In genomic region chr2:158121645-158122326, GRCm38 (mm10) we compare ENCODE assay signal across 8 mouse cellular contexts. TPM values are rescaled to one million over a fixed set of nuclear protein-coding genes. Genes with fewer than 3 reads are reported as not detected.
DNase-seq lines count a peak whose midpoint lies in the region; ATAC-seq and TF ChIP-seq lines count a peak whose summit lies in the region.

No protein-coding gene starts in this region.

- no peaks in the 10 kb centered on the region for H3K27me3 ChIP-seq in heart, postnatal 0 days (ENCODE audit: control insufficient read depth, insufficient read depth, low read length)
- no peaks in the 10 kb centered on the region for H3K27me3 ChIP-seq in liver, adult 2 months (ENCODE audit: control insufficient read depth, insufficient read depth, low read length)
- H3K27me3 ChIP-seq in stomach, embryonic 15.5 days (replicated peaks): no peaks in the 10 kb centered on the region

- no peak for TF ChIP-seq CTCF in heart, postnatal 0 days (IDR thresholded peaks at IDR 0.05; ENCODE audit: low read depth)
- no peak for TF ChIP-seq CTCF in liver, adult 2 months (IDR thresholded peaks at IDR 0.05; ENCODE audit: low read depth, low read length)

- ATAC-seq in heart, postnatal 0 days (ENCODE audit: insufficient read depth, low read depth): peak; percentile 9; the same call in 1 of the 2 replicates
- peak; percentile 11 for ATAC-seq in stomach, embryonic 15.5 days (ENCODE audit: insufficient read depth, low FRiP score, low read depth)

- no peaks in the 10 kb centered on the region for H3K9me3 ChIP-seq in heart, postnatal 0 days (replicated peaks; ENCODE audit: control insufficient read depth, low read length)
- no peaks in the 10 kb centered on the region for H3K9me3 ChIP-seq in stomach, embryonic 15.5 days

- peak overlapping the region; percentile 93 for H3K27ac ChIP-seq in heart, postnatal 0 days (ENCODE audit: low read depth)
- H3K27ac ChIP-seq in liver, adult 2 months (replicated peaks; ENCODE audit: insufficient read depth, low read depth, low read length): peak overlapping the region; percentile 82
- peak overlapping the region; percentile 18; the same call in 1 of the 2 replicates for H3K27ac ChIP-seq in stomach, embryonic 15.5 days

- no peak overlapping the region for H3K4me2 ChIP-seq in heart, postnatal 0 days (ENCODE audit: low read depth, low read length)
- no peak overlapping the region for H3K4me2 ChIP-seq in stomach, embryonic 15.5 days

- 20% methylated on average over 12 of the region's 12 CpGs for WGBS in heart, postnatal 0 days
- WGBS in liver, adult 2 months: 4% methylated on average over 11 of the region's 12 CpGs
- WGBS in stomach, embryonic 15.5 days: 45% methylated on average over 10 of the region's 12 CpGs

- no peak; the same call in 1 of the 2 replicates for TF ChIP-seq EP300 in heart, postnatal 0 days (IDR thresholded peaks at IDR 0.05; ENCODE audit: low read depth)

- H3K79me2 ChIP-seq in liver, adult 2 months (ENCODE audit: control insufficient read depth, insufficient read depth, low read length): no peaks in the 10 kb centered on the region

- H3K9ac ChIP-seq in heart, postnatal 0 days (replicated peaks; ENCODE audit: low read depth, low read length): no peak overlapping the region
- H3K9ac ChIP-seq in liver, adult 2 months (ENCODE audit: low read depth, low read length): peak overlapping the region; percentile 23; the same call in 1 of the 2 replicates
- H3K9ac ChIP-seq in stomach, embryonic 15.5 days: no peak overlapping the region

- H3K4me1 ChIP-seq in heart, postnatal 0 days (ENCODE audit: control insufficient read depth, insufficient read depth): peaks cover 28% of the 10 kb centered on the region
- peaks cover 19% of the 10 kb centered on the region for H3K4me1 ChIP-seq in liver, adult 2 months (ENCODE audit: control insufficient read depth, insufficient read depth, low read length)
- peaks cover 15% of the 10 kb centered on the region for H3K4me1 ChIP-seq in stomach, embryonic 15.5 days

- no peak overlapping the region for H3K4me3 ChIP-seq in heart, postnatal 0 days (ENCODE audit: low read depth, low read length)
- no peak overlapping the region for H3K4me3 ChIP-seq in liver, adult 2 months (ENCODE audit: insufficient read depth, low read depth, low read length)
- H3K4me3 ChIP-seq in stomach, embryonic 15.5 days (replicated peaks): no peak overlapping the region

- peaks cover 77% of the 10 kb centered on the region for H3K36me3 ChIP-seq in heart, postnatal 0 days (replicated peaks; ENCODE audit: control insufficient read depth, insufficient read depth, low read length)
- peaks cover 16% of the 10 kb centered on the region for H3K36me3 ChIP-seq in liver, adult 2 months (ENCODE audit: control insufficient read depth, insufficient read depth, low read length)
- H3K36me3 ChIP-seq in stomach, embryonic 15.5 days: peaks cover 8% of the 10 kb centered on the region; the same call in 1 of the 2 replicates

- peak; percentile 42 for DNase-seq in right cerebral cortex, postnatal 14 days
- DNase-seq in right cerebral cortex, adult 2 months (ENCODE audit: low spot score in 2 of 2): no peak
- peak; percentile 73 to 83 for DNase-seq in cerebellum, postnatal 25 days
- no peak for DNase-seq in heart, postnatal 0 days (ENCODE audit: low spot score)
- peak; percentile 88 for DNase-seq in liver, adult 2 months (ENCODE audit: extremely low read depth, low read depth, low spot score)
- no peak for DNase-seq in spleen, adult 18-20 months
- no peak for DNase-seq in natural killer cell, adult 2 months (ENCODE audit: low spot score in 2 of 2)

- TF ChIP-seq POLR2A in liver, adult 2 months (IDR thresholded peaks at IDR 0.05; ENCODE audit: extremely low read depth, insufficient read depth, low read length): no peak

RNA-seq across cellular contexts. Expression of gene Tgm2, which starts 24.4 kb away (rescaled TPM):
- 445 and 622 TPM in 2 replicates for total RNA-seq in heart, postnatal 0 days (2014; rRNA removed; ENCODE audit: low replicate concordance)
- polyA plus RNA-seq in heart, postnatal 0 days (2015; fragmentation: Nextera tagmentation; extraction: Ambion mirVana): 136 and 155 TPM in 2 replicates
- total RNA-seq in liver, adult 2 months (2014; rRNA removed): 68.3 and 101 TPM in 2 replicates
- 91.7 and 93.5 TPM in 2 replicates for polyA plus RNA-seq in liver, adult 2 months (2012; rRNA removed)
- 91.7 and 93.1 TPM in 2 replicates for polyA plus RNA-seq in stomach, embryonic 15.5 days (2015; fragmentation: Nextera tagmentation; extraction: Ambion mirVana)

Comparison
In these comparisons a context has a peak if more than half of its experiments do, and no peak if none do; other contexts are left out.
1. DNase-seq: peak in right cerebral cortex, postnatal 14 days (single experiment), cerebellum, postnatal 25 days (2 of 2) and liver, adult 2 months (single experiment); none in right cerebral cortex, adult 2 months (0 of 2), heart, postnatal 0 days (single experiment), spleen, adult 18-20 months (0 of 2) and natural killer cell, adult 2 months (0 of 2).
2. H3K27ac ChIP-seq: peak in every context shown above with its lines; median percentile 93 in heart, postnatal 0 days; 82 in liver, adult 2 months; 18 in stomach, embryonic 15.5 days.